Mouse (Mus musculus) intestine, postnatal 0 days (tissue): ENCODE data around the gene Lin28b. TPM values are rescaled to one million over a fixed set of nuclear protein-coding genes. Genes with fewer than 3 reads are reported as not detected.

ENCODE experiments used
- ATAC-seq: fragments of 200-750 bp; cut with Nextera tagmentation; 2 replicates; pipeline ENCODE4 v1.8.0; 2017; ENCODE audit warnings: mild to moderate bottlenecking, moderate TSS enrichment, moderate library complexity
- H3K27ac ChIP-seq: fragments of 300-500 bp; sonication (generic); 2 replicates; pipeline ENCODE4 v1.5.1; 2014; ENCODE audit warnings: mild to moderate bottlenecking, low read depth, low read length, moderate library complexity
- H3K27me3 ChIP-seq: fragments of 300-500 bp; sonication (generic); replicated peaks from 2 replicates; pipeline ENCODE4 v1.6.1; 2014; ENCODE audit warnings: low read length, mixed read lengths; ENCODE audit not compliant: control insufficient read depth, insufficient read depth
- H3K36me3 ChIP-seq: fragments of 300-500 bp; sonication (generic); 2 replicates; pipeline ENCODE4 v1.6.1; 2014; ENCODE audit warnings: mild to moderate bottlenecking, moderate library complexity; ENCODE audit not compliant: control insufficient read depth, insufficient read depth
- H3K4me1 ChIP-seq: fragments of 300-500 bp; sonication (generic); replicated peaks from 2 replicates; pipeline ENCODE4 v1.6.1; 2014; ENCODE audit warnings: antibody characterized with exemption, low read length, mixed read lengths; ENCODE audit not compliant: control insufficient read depth, insufficient read depth
- H3K4me2 ChIP-seq: fragments of 300-500 bp; sonication (generic); replicated peaks from 2 replicates; pipeline ENCODE4 v1.6.1; 2014; ENCODE audit warnings: low read depth, mild to moderate bottlenecking, moderate library complexity
- H3K4me3 ChIP-seq: fragments of 300-500 bp; sonication (generic); 2 replicates; pipeline ENCODE4 v1.5.1; 2014; ENCODE audit warnings: low read depth, low read length
- H3K9ac ChIP-seq: fragments of 300-500 bp; sonication (generic); 2 replicates; pipeline ENCODE4 v1.6.1; 2014; ENCODE audit warnings: mild to moderate bottlenecking, low read depth, low read length
- H3K9me3 ChIP-seq: fragments of 300-500 bp; sonication (generic); 2 replicates; pipeline ENCODE4 v1.6.1; 2016; ENCODE audit warnings: mixed run types; ENCODE audit not compliant: control insufficient read depth
- CTCF ChIP-seq: sonication (generic); IDR thresholded peaks from 2 replicates; pipeline ENCODE4 v1.5.1; 2016; ENCODE audit warnings: low read depth, mild to moderate bottlenecking, control low read depth, antibody characterized with exemption, moderate library complexity
- WGBS: fragments of 180-500 bp; shearing (Covaris S2); extraction: QIAGEN DNeasy Blood & Tissue Kit; methylation state at CpG from one replicate; pipeline ENCODE4 v1.1.7; 2014; 5-methylcytosine and 5-hydroxymethylcytosine counted together
- polyA plus RNA-seq: library from polyadenylated mRNA; unstranded; fragments of >200 nt; fragmentation: Nextera tagmentation; extraction: Ambion mirVana; gene quantifications from 2 replicates; pipeline ENCODE4 v1.2.1, GENCODE M21; 2015

The Lin28b gene
- polyA plus RNA-seq, 1 experiment from 2014 or later, result 0.12 TPM

- H3K4me3 ChIP-seq, result no peak overlapping the region
- TF ChIP-seq CTCF, result no peak
- H3K9me3 ChIP-seq, result no peaks in the 10 kb centered on the region
- H3K36me3 ChIP-seq, result no peaks in the 10 kb centered on the region
- no peak overlapping the region for H3K9ac ChIP-seq
- H3K4me2 ChIP-seq, result no peak overlapping the region
- 45% methylated on average over 2 of the region's 2 CpGs for WGBS
- no peaks in the 10 kb centered on the region; the same call in 1 of the 2 replicates for H3K4me1 ChIP-seq
- H3K27me3 ChIP-seq, result peaks cover 31% of the 10 kb centered on the region
- no peak for ATAC-seq
- H3K27ac ChIP-seq, result no peak overlapping the region
Measured at GRCm38 (mm10) chr10:45483210-45483609, 3.0 kb downstream of the Lin28b start.

GRCm38 (mm10) chr10:45473663-45474333 lies 12.4 kb downstream of the Lin28b start:
- Histone ChIP-seq H3K9ac (no peak overlapping the region), H3K4me1 (no peaks in the 10 kb centered on the region), H3K9me3 (no peaks in the 10 kb centered on the region), H3K36me3 (no peaks in the 10 kb centered on the region), H3K27ac (no peak overlapping the region), H3K4me3 (no peak overlapping the region), H3K4me2 (no peak overlapping the region; the same call in 1 of the 2 replicates), H3K27me3 (peaks cover 42% of the 10 kb centered on the region)
- ATAC-seq, result no peak
- 1% methylated on average over 21 of the region's 21 CpGs for WGBS
- no peak for TF ChIP-seq CTCF

- Histone ChIP-seq H3K27ac (no peak overlapping the region), H3K4me3 (no peak overlapping the region), H3K4me2 (no peak overlapping the region), H3K4me1 (no peaks in the 10 kb centered on the region), H3K36me3 (no peaks in the 10 kb centered on the region), H3K9me3 (no peaks in the 10 kb centered on the region), H3K9ac (no peak overlapping the region), H3K27me3 (peaks cover 42% of the 10 kb centered on the region)
- WGBS, result 8% methylated on average over 5 of the region's 5 CpGs
- no peak for TF ChIP-seq CTCF
- ATAC-seq, result no peak
Measured at GRCm38 (mm10) chr10:45473143-45473484, 13.1 kb downstream of the Lin28b start.

GRCm38 (mm10) chr10:45472431-45473142 lies 13.6 kb downstream of the Lin28b start:
- Histone ChIP-seq H3K4me3 (no peak overlapping the region), H3K4me2 (no peak overlapping the region), H3K36me3 (no peaks in the 10 kb centered on the region), H3K27ac (no peak overlapping the region), H3K9ac (no peak overlapping the region), H3K4me1 (no peaks in the 10 kb centered on the region), H3K27me3 (peaks cover 42% of the 10 kb centered on the region), H3K9me3 (no peaks in the 10 kb centered on the region)
- no peak for TF ChIP-seq CTCF
- 16% methylated on average over 6 of the region's 6 CpGs for WGBS
- no peak for ATAC-seq

GRCm38 (mm10) chr10:45471321-45471720 lies 14.9 kb downstream of the Lin28b start:
- H3K9ac ChIP-seq, result no peak overlapping the region
- 40% methylated on average over 3 of the region's 3 CpGs for WGBS
- H3K9me3 ChIP-seq, result no peaks in the 10 kb centered on the region
- H3K27me3 ChIP-seq, result peaks cover 42% of the 10 kb centered on the region
- H3K4me2 ChIP-seq, result no peak overlapping the region
- no peak for TF ChIP-seq CTCF
- H3K27ac ChIP-seq, result no peak overlapping the region
- H3K4me1 ChIP-seq, result no peaks in the 10 kb centered on the region
- H3K4me3 ChIP-seq, result no peak overlapping the region
- no peaks in the 10 kb centered on the region for H3K36me3 ChIP-seq
- no peak for ATAC-seq

- TF ChIP-seq CTCF, result no peak
- Histone ChIP-seq H3K27ac (no peak overlapping the region), H3K4me1 (no peaks in the 10 kb centered on the region), H3K27me3 (peaks cover 39% of the 10 kb centered on the region), H3K9ac (no peak overlapping the region), H3K9me3 (no peaks in the 10 kb centered on the region), H3K4me3 (peak overlapping the region; percentile 29), H3K4me2 (peak overlapping the region; percentile 64), H3K36me3 (no peaks in the 10 kb centered on the region)
- 4% methylated on average over 13 of the region's 13 CpGs for WGBS
- no peak for ATAC-seq
Measured at GRCm38 (mm10) chr10:45470079-45470739, 16.0 kb downstream of the Lin28b start.
